Mouse (Mus musculus) CH12.LX (cell line): ENCODE results near the gene Gm37240.

Experiments
- CTCF ChIP-seq, 2 experiments: IDR thresholded peaks in 1 of 2; conservative IDR thresholded peaks in 1 of 2; 2 replicates each; pipeline ENCODE4 v1.5.1; 2011 to 2012; ENCODE audit warnings: low read depth in 2 of 2, low read length in 2 of 2, improper control_type of control experiment in 1 of 2, inconsistent platforms in 1 of 2, mild to moderate bottlenecking in 1 of 2, moderate library complexity in 1 of 2
- E2F4 ChIP-seq: IDR thresholded peaks from 2 replicates; pipeline ENCODE4 v1.6.1; 2011; ENCODE audit warnings: low read depth, low read length, improper control_type of control experiment; ENCODE audit not compliant: insufficient replicate concordance
- NELFE ChIP-seq: IDR thresholded peaks from 2 replicates; pipeline ENCODE4 v1.6.1; 2011; ENCODE audit warnings: low read depth, low read length, improper control_type of control experiment

GRCm38 (mm10) chr3:84568540-84568939 is 1318.8 kb downstream of the Gm37240 start:
- TF ChIP-seq E2F4 = no peak
- TF ChIP-seq CTCF (conservative IDR thresholded peaks at IDR 0.05 in 1 of 2, IDR thresholded peaks at IDR 0.05 in 1 of 2; ENCODE audit: low read depth in 2 of 2, low read length in 2 of 2) = no peak
- TF ChIP-seq NELFE = no peak
